ENCODE assay signal across 29 mouse cellular contexts in genomic region chr4:101026995-101027394, GRCm38 (mm10). TPM values are rescaled to one million over a fixed set of nuclear protein-coding genes. Genes with fewer than 3 reads are reported as not detected.
A peak's percentile ranks its signal among the peaks of the same experiment; 100 is the strongest.
DNase-seq lines count a peak whose midpoint lies in the region; ATAC-seq and TF ChIP-seq lines count a peak whose summit lies in the region.
"Had no signal": no experiment of that assay in that cellular context is flagged by ENCODE, and none has a peak within 500 bp of the region (broad histone marks: within the 10 kb centered on the region; RNA-seq: fewer than 3 reads in every experiment).

No protein-coding gene starts in this region.

- no peak overlapping the region for H3K4me3 ChIP-seq in hindbrain, embryonic 16.5 days (ENCODE audit: low read length)
- H3K4me3 ChIP-seq in hindbrain, embryonic 12.5 days = no peak overlapping the region
- H3K4me3 ChIP-seq in midbrain, embryonic 11.5 days (ENCODE audit: low read depth, low read length) = no peak overlapping the region
- no peak overlapping the region for H3K4me3 ChIP-seq in midbrain, postnatal 0 days (ENCODE audit: low read depth, low read length)
- H3K4me3 ChIP-seq: embryonic facial prominence, embryonic 15.5 days; gastrocnemius, adult 2 months; heart, embryonic 13.5 days; intestine, embryonic 15.5 days; liver, embryonic 15.5 days; megakaryocyte, embryonic 14.5 days; neural tube, embryonic 12.5 days had no signal

- no peak overlapping the region for H3K4me2 ChIP-seq in hindbrain, embryonic 16.5 days (ENCODE audit: low read length)
- H3K4me2 ChIP-seq in hindbrain, embryonic 12.5 days (replicated peaks) = no peak overlapping the region
- no peak overlapping the region for H3K4me2 ChIP-seq in midbrain, embryonic 11.5 days
- no peak overlapping the region for H3K4me2 ChIP-seq in midbrain, postnatal 0 days (ENCODE audit: low read depth, low read length, poor library complexity, severe bottlenecking)
- H3K4me2 ChIP-seq: embryonic facial prominence, embryonic 15.5 days; heart, embryonic 13.5 days; hindbrain, embryonic 14.5 days; intestine, embryonic 15.5 days; liver, embryonic 15.5 days; neural tube, embryonic 12.5 days had no signal

- 76% methylated on average over 2 of the region's 2 CpGs for WGBS in hindbrain, embryonic 16.5 days
- WGBS in hindbrain, embryonic 12.5 days = 88% methylated on average over 2 of the region's 2 CpGs
- 73% methylated on average over 2 of the region's 2 CpGs for WGBS in midbrain, embryonic 11.5 days
- WGBS in midbrain, postnatal 0 days = 67% methylated on average over 2 of the region's 2 CpGs

- no peaks in the 10 kb centered on the region for H3K27me3 ChIP-seq in hindbrain, embryonic 16.5 days (replicated peaks; ENCODE audit: control insufficient read depth, insufficient read depth, low read length)
- H3K27me3 ChIP-seq in hindbrain, embryonic 12.5 days = no peaks in the 10 kb centered on the region
- no peaks in the 10 kb centered on the region for H3K27me3 ChIP-seq in midbrain, embryonic 11.5 days (ENCODE audit: control insufficient read depth, insufficient read depth, low read length)
- no peaks in the 10 kb centered on the region for H3K27me3 ChIP-seq in midbrain, postnatal 0 days (ENCODE audit: insufficient read depth, low read length)
- H3K27me3 ChIP-seq: embryonic facial prominence, embryonic 15.5 days; heart, embryonic 13.5 days; intestine, embryonic 15.5 days; liver, embryonic 15.5 days; megakaryocyte, embryonic 14.5 days; neural tube, embryonic 12.5 days; Patski had no signal

- no peaks in the 10 kb centered on the region for H3K36me3 ChIP-seq in hindbrain, embryonic 16.5 days (ENCODE audit: control insufficient read depth, insufficient read depth, low read length)
- H3K36me3 ChIP-seq in hindbrain, embryonic 12.5 days = no peaks in the 10 kb centered on the region
- no peaks in the 10 kb centered on the region for H3K36me3 ChIP-seq in midbrain, embryonic 11.5 days (ENCODE audit: control insufficient read depth, insufficient read depth, low read length)
- no peaks in the 10 kb centered on the region for H3K36me3 ChIP-seq in midbrain, postnatal 0 days (ENCODE audit: insufficient read depth, low read length)
- H3K36me3 ChIP-seq: embryonic facial prominence, embryonic 15.5 days; heart, embryonic 13.5 days; intestine, embryonic 15.5 days; liver, embryonic 15.5 days; neural tube, embryonic 12.5 days had no signal

- H3K4me1 ChIP-seq in hindbrain, embryonic 16.5 days (ENCODE audit: control insufficient read depth, insufficient read depth, low read depth, low read length) = no peaks in the 10 kb centered on the region
- H3K4me1 ChIP-seq in hindbrain, embryonic 12.5 days = no peaks in the 10 kb centered on the region
- peaks cover 2% of the 10 kb centered on the region; the same call in 1 of the 2 replicates for H3K4me1 ChIP-seq in midbrain, embryonic 11.5 days (ENCODE audit: control insufficient read depth, insufficient read depth, low read length)
- H3K4me1 ChIP-seq in midbrain, postnatal 0 days (ENCODE audit: insufficient read depth, low read length) = no peaks in the 10 kb centered on the region
- H3K4me1 ChIP-seq: heart, embryonic 13.5 days; intestine, embryonic 15.5 days; liver, embryonic 15.5 days; megakaryocyte, embryonic 14.5 days; neural tube, embryonic 12.5 days had no signal

- ATAC-seq in hindbrain, embryonic 16.5 days = 0 out of 2 replicates have a peak, but pooled peaks have one; percentile 11
- ATAC-seq in hindbrain, embryonic 12.5 days (ENCODE audit: low FRiP score) = no peak
- ATAC-seq in midbrain, embryonic 11.5 days (ENCODE audit: low FRiP score) = 0 out of 2 replicates have a peak, but pooled peaks have one; percentile 30
- ATAC-seq in midbrain, postnatal 0 days (ENCODE audit: low FRiP score) = no peak
- ATAC-seq: intestine, embryonic 15.5 days; Patski had no signal

- no peak overlapping the region for H3K9ac ChIP-seq in hindbrain, embryonic 16.5 days (ENCODE audit: low read depth, low read length)
- H3K9ac ChIP-seq in hindbrain, embryonic 12.5 days = no peak overlapping the region
- H3K9ac ChIP-seq in midbrain, embryonic 11.5 days (ENCODE audit: low read length) = no peak overlapping the region
- H3K9ac ChIP-seq in midbrain, postnatal 0 days (replicated peaks; ENCODE audit: low read length, poor library complexity, severe bottlenecking) = no peak overlapping the region
- H3K9ac ChIP-seq: embryonic facial prominence, embryonic 15.5 days; heart, embryonic 13.5 days; hindbrain, embryonic 14.5 days; intestine, embryonic 15.5 days; liver, embryonic 15.5 days; neural tube, embryonic 12.5 days had no signal

- peaks cover 4% of the 10 kb centered on the region; the same call in 1 of the 2 replicates for H3K9me3 ChIP-seq in hindbrain, embryonic 16.5 days (ENCODE audit: control insufficient read depth, low read length)
- H3K9me3 ChIP-seq in hindbrain, embryonic 12.5 days (replicated peaks) = peaks cover 10% of the 10 kb centered on the region
- H3K9me3 ChIP-seq in midbrain, embryonic 11.5 days (ENCODE audit: control insufficient read depth, low read length) = peaks cover 5% of the 10 kb centered on the region; the same call in 1 of the 2 replicates
- 0 out of 2 replicates have a peak, but pooled peaks cover 3% of the 10 kb centered on the region for H3K9me3 ChIP-seq in midbrain, postnatal 0 days (ENCODE audit: low read length)
- H3K9me3 ChIP-seq: intestine, embryonic 15.5 days; liver, embryonic 15.5 days had no signal

- H3K27ac ChIP-seq in hindbrain, embryonic 16.5 days (ENCODE audit: low read depth, low read length) = no peak overlapping the region
- no peak overlapping the region for H3K27ac ChIP-seq in hindbrain, embryonic 12.5 days
- no peak overlapping the region for H3K27ac ChIP-seq in midbrain, embryonic 11.5 days (ENCODE audit: low read depth, low read length)
- no peak overlapping the region for H3K27ac ChIP-seq in midbrain, postnatal 0 days (ENCODE audit: low read depth, low read length)
- H3K27ac ChIP-seq: embryonic facial prominence, embryonic 15.5 days; gastrocnemius, adult 2 months; heart, embryonic 13.5 days; hindbrain, embryonic 14.5 days; intestine, embryonic 15.5 days; liver, embryonic 15.5 days; neural tube, embryonic 12.5 days; stomach, postnatal 0 days had no signal

- TF ChIP-seq CTCF in midbrain, postnatal 0 days (IDR thresholded peaks at IDR 0.05) = no peak

- no peak for DNase-seq in midbrain, embryonic 11.5 days (ENCODE audit: low spot score, missing footprints)
- DNase-seq in midbrain, postnatal 0 days (ENCODE audit: low spot score) = no peak
- DNase-seq in brain, embryonic 18.5 days (ENCODE audit: low read depth, low spot score) = peak; percentile 14
- DNase-seq in telencephalon, adult 2 months (ENCODE audit: low read depth, low spot score) = peak; percentile 53
- no peak for DNase-seq in ovary, postnatal 36 days (ENCODE audit: low spot score)
- DNase-seq: adrenal gland, adult 8-10 months; cerebellum, adult 11-12 months; cerebellum, postnatal 14 days; gastrocnemius, adult 2 months; heart, adult 11 months; kidney, postnatal 4 days; right cerebral cortex, adult 18-20 months; thymus, postnatal 14 days had no signal

RNA-seq across cellular contexts. Expression of gene Gm10577, which starts 6.5 kb away (rescaled TPM):
- not detected in 2 replicates for polyA plus RNA-seq in hindbrain, embryonic 16.5 days (2015; fragmentation: Nextera tagmentation; extraction: Ambion mirVana)
- polyA plus RNA-seq in hindbrain, embryonic 12.5 days (2016; fragmentation: Nextera tagmentation; extraction: Ambion mirVana) = not detected in 2 replicates
- not detected in 2 replicates for polyA plus RNA-seq in midbrain, embryonic 11.5 days (2014; fragmentation: Nextera tagmentation; extraction: Ambion mirVana)
- not detected in 2 replicates for total RNA-seq in midbrain, postnatal 0 days (2014; rRNA removed)
- not detected in 2 replicates for polyA plus RNA-seq in midbrain, postnatal 0 days (2015; fragmentation: Nextera tagmentation; extraction: Ambion mirVana)
- total RNA-seq: adrenal gland, adult 8-10 months; gastrocnemius, adult 2 months; heart, postnatal 25 days; layer of hippocampus, postnatal 36 days; left cerebral cortex, postnatal 14 days had no signal
- polyA plus RNA-seq: embryonic facial prominence, embryonic 15.5 days; heart, embryonic 13.5 days; hindbrain, embryonic 14.5 days; intestine, embryonic 15.5 days; kidney, embryonic 14.5 days; limb, embryonic 14.5 days; liver, embryonic 15.5 days; neural tube, embryonic 12.5 days; Patski; stomach, postnatal 0 days had no signal

RNA-seq across cellular contexts. Expression of gene Raver2, which starts 41.8 kb away (rescaled TPM):
- polyA plus RNA-seq in hindbrain, embryonic 16.5 days (2015; fragmentation: Nextera tagmentation; extraction: Ambion mirVana) = 4.7 and 6.0 TPM in 2 replicates
- polyA plus RNA-seq in hindbrain, embryonic 12.5 days (2016; fragmentation: Nextera tagmentation; extraction: Ambion mirVana) = 13.1 and 13.6 TPM in 2 replicates
- 12.4 and 13.5 TPM in 2 replicates for polyA plus RNA-seq in midbrain, embryonic 11.5 days (2014; fragmentation: Nextera tagmentation; extraction: Ambion mirVana)
- total RNA-seq in midbrain, postnatal 0 days (2014; rRNA removed) = 19.7 and 20.2 TPM in 2 replicates
- polyA plus RNA-seq in midbrain, postnatal 0 days (2015; fragmentation: Nextera tagmentation; extraction: Ambion mirVana) = 4.8 and 5.5 TPM in 2 replicates

Comparison
In these comparisons a context has a peak if more than half of its experiments do, and no peak if none do; other contexts are left out.
1. ATAC-seq: peak in hindbrain, embryonic 16.5 days (single experiment) and midbrain, embryonic 11.5 days (single experiment); none in hindbrain, embryonic 12.5 days (single experiment) and midbrain, postnatal 0 days (single experiment).
2. DNase-seq: peak in brain, embryonic 18.5 days (single experiment) and telencephalon, adult 2 months (single experiment); none in midbrain, embryonic 11.5 days (single experiment), midbrain, postnatal 0 days (single experiment) and ovary, postnatal 36 days (single experiment).